ENCODE assay signal across 15 mouse cellular contexts in the genomic region with DNA sequence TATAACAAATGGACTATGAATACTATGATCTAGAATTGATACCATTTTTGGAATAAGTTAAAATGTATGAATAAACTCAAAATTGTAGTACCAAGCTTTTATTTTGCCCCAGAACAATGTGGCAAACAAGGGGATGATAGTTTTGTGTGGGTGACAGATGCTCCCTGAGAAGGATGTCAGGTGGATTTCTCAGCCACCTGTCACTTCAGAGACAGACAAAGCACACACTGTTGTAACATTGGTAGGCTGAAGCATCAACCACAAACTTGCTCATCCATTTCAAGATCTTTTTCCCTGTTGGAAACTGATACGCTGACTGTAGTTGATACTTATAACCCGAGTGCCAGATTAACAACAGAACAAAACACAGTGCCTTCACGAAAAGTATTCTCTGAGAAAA.
"Had no signal": no experiment of that assay in that cellular context is flagged by ENCODE, and none has a peak within 500 bp of the region (broad histone marks: within the 10 kb centered on the region; RNA-seq: fewer than 3 reads in every experiment).

No protein-coding gene starts in this region.

- H3K27me3 ChIP-seq: neural tube, embryonic 13.5 days; neural tube, embryonic 15.5 days; stomach, embryonic 15.5 days had no signal

- H3K4me3 ChIP-seq: neural tube, embryonic 13.5 days; neural tube, embryonic 15.5 days; stomach, embryonic 15.5 days had no signal

- H3K4me2 ChIP-seq: neural tube, embryonic 13.5 days; neural tube, embryonic 15.5 days; stomach, embryonic 15.5 days had no signal

- DNase-seq: retina, postnatal 1 day; right cerebral cortex, adult 18-20 months; right cerebral cortex, postnatal 14 days; right cerebral cortex, postnatal 25 days; right cerebral cortex, postnatal 4 days; spleen, adult 18-20 months; thymus, adult 18-20 months; thymus, adult 2 months; thymus, postnatal 14 days; thymus, postnatal 25 days; thymus, postnatal 36 days; thymus, postnatal 4 days had no signal

- H3K36me3 ChIP-seq: neural tube, embryonic 13.5 days; neural tube, embryonic 15.5 days; stomach, embryonic 15.5 days had no signal
